Mouse (Mus musculus) leukemia stem cell, adult 10-12 weeks (primary cell): ENCODE results near the gene Eif3m. TPM values are rescaled to one million over a fixed set of nuclear protein-coding genes. Genes with fewer than 3 reads are reported as not detected.

Source experiments
- polyA plus RNA-seq: library from polyadenylated mRNA; stranded (reverse); fragments of >175 nt; gene quantifications from 2 replicates; pipeline ENCODE4 v1.2.3, GENCODE M21; 2012; ENCODE audit warnings: low replicate concordance

Eif3m gene
- 2.5 and 8.8 TPM in 2 replicates for polyA plus RNA-seq

GRCm38 (mm10) chr2:105016967-105017287 is at the start of gene Eif3m:
Eif3m (minus strand) TSS chr2:105017080.

Other genes starting within 250 kb of the Eif3m start
- gene Qser1, start 200.3 kb downstream of the Eif3m start, polyA plus RNA-seq, result 1.1 and 1.6 TPM in 2 replicates
- gene Prrg4, start 167.2 kb downstream of the Eif3m start, polyA plus RNA-seq, result 0.12 TPM in 1 of 2 replicates, not detected in the other
- gene Ccdc73, start 149.3 kb downstream of the Eif3m start, polyA plus RNA-seq, result not detected in 2 replicates
- not detected in 2 replicates for gene Gm11060, start 74.9 kb upstream of the Eif3m start, polyA plus RNA-seq
- gene Wt1, start 109.4 kb upstream of the Eif3m start, polyA plus RNA-seq, result 0.86 and 1.2 TPM in 2 replicates
- gene Them7, start 207.2 kb upstream of the Eif3m start, polyA plus RNA-seq, result not detected in 2 replicates